Mouse (Mus musculus): ENCODE results near the gene Thrb. TPM values are rescaled to one million over a fixed set of nuclear protein-coding genes. Genes with fewer than 3 reads are reported as not detected.

The Thrb gene
- polyA plus RNA-seq, 1 experiment from 2014 or later, result 0.38 TPM

DNA sequence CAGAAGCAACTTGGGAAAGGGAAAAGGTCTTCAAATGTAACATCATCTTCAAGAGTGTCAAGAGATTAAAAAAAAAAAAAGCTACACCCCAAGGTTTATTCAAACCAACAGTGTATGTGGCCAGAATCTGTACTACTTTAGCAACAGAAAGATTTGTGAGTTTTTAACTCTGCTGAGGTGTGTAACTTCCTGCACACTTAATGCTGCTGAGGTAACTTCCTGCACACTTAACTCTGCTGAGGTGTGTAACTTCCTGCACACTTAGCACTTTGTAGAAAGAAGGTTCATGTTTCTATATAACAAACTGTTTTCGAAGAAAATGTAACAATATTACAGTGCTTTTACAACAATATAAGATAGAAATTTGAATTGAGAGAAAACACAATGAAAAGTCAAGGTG, 343.6 kb downstream of the Thrb start:
- Histone ChIP-seq H3K36me3 (no peaks in the 10 kb centered on the region), H3K4me1 (no peaks in the 10 kb centered on the region), H3K9me3 (replicated peaks) (no peaks in the 10 kb centered on the region), H3K27me3 (ENCODE audit: low read depth, poor library complexity, severe bottlenecking) (no peaks in the 10 kb centered on the region), H3K27ac (no peak overlapping the region), H3K4me3 (no peak overlapping the region)
- 86% methylated on average over 1 of the region's 1 CpGs for WGBS
- DNase-seq (ENCODE audit: low spot score), result no peak

DNA sequence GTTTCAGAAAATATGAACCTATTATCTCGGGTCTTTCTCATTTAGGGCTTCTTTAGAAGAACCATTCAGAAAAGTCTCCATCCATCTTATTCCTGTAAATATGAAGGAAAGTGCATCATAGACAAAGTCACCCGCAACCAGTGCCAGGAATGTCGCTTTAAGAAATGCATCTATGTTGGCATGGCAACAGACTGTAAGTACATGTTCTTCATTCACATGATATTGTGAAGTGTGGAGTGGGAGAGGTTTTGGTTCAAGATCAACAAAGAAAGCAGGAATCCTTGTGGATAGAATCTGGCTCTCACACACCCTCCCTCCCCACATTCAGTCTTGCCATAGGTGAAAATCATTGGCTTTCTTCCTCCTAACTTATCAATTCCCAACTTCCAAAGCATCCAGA, 348.5 kb downstream of the Thrb start:
- WGBS, result 89% methylated on average over 3 of the region's 3 CpGs
- no peaks in the 10 kb centered on the region for H3K4me1 ChIP-seq
- no peak for DNase-seq (ENCODE audit: low spot score)
- H3K27me3 ChIP-seq (ENCODE audit: low read depth, poor library complexity, severe bottlenecking), result no peaks in the 10 kb centered on the region
- H3K9me3 ChIP-seq (replicated peaks), result no peaks in the 10 kb centered on the region
- no peak overlapping the region for H3K27ac ChIP-seq
- H3K4me3 ChIP-seq, result no peak overlapping the region
- H3K36me3 ChIP-seq, result no peaks in the 10 kb centered on the region

DNA sequence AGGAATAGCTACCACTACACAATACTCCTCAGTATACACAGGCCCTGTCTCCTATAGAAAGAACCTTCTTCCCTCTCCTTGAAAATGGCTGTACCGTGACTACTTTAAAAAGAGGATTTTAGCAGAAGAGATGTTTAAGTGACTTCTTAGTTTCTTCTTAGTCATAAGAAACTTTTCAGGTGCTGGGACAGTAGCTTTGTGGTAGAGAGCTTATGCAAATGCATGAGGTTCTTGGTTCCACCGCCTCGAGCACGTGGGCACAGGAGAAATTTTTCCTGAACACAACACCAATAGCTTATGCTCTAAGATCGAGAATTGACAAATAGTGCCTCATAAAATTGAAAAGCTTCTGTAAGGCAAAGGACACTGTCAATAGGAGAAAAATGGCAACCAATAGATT, 356.5 kb downstream of the Thrb start:
- Histone ChIP-seq H3K4me1 (no peaks in the 10 kb centered on the region), H3K9me3 (replicated peaks) (no peaks in the 10 kb centered on the region), H3K27me3 (ENCODE audit: low read depth, poor library complexity, severe bottlenecking) (no peaks in the 10 kb centered on the region), H3K27ac (no peak overlapping the region), H3K4me3 (no peak overlapping the region), H3K36me3 (no peaks in the 10 kb centered on the region)
- WGBS, result 89% methylated on average over 5 of the region's 5 CpGs
- no peak for DNase-seq (ENCODE audit: low spot score)

DNA sequence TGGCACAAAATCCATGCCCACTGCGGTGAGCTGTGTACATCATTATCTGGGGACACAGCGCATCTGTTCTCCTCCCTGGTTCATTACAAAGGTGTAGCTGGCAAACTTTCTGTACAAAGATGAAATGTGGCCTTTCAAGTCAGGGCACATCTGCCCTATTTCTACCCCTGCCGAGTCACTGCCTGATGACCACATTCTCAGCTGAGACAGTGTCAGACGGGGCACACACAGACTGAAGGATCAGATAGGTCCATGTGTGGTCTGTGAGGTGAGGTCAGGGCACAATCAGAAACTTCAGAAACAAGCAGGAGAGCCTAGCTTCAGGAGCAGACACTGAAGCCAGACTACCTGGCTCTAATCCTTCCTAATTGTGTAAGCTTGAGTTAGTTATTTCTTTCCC, 360.1 kb downstream of the Thrb start:
- WGBS, result 86% methylated on average over 4 of the region's 4 CpGs
- no peak overlapping the region for H3K4me3 ChIP-seq
- H3K9me3 ChIP-seq (replicated peaks), result no peaks in the 10 kb centered on the region
- no peaks in the 10 kb centered on the region for H3K36me3 ChIP-seq
- no peak for DNase-seq (ENCODE audit: low spot score)
- no peaks in the 10 kb centered on the region for H3K4me1 ChIP-seq
- no peaks in the 10 kb centered on the region for H3K27me3 ChIP-seq (ENCODE audit: low read depth, poor library complexity, severe bottlenecking)
- no peak overlapping the region for H3K27ac ChIP-seq

- 95% methylated on average over 3 of the region's 3 CpGs for WGBS
- H3K9me3 ChIP-seq (replicated peaks), result no peaks in the 10 kb centered on the region
- no peak overlapping the region for H3K27ac ChIP-seq
- no peak for DNase-seq (ENCODE audit: low spot score)
- H3K36me3 ChIP-seq, result no peaks in the 10 kb centered on the region
- H3K4me1 ChIP-seq, result no peaks in the 10 kb centered on the region
- H3K4me3 ChIP-seq, result no peak overlapping the region
- no peaks in the 10 kb centered on the region for H3K27me3 ChIP-seq (ENCODE audit: low read depth, poor library complexity, severe bottlenecking)
These were observed 360.6 kb downstream of the Thrb start for GRCm38 (mm10) chr14:18020636-18021035.

GRCm38 (mm10) chr14:18021726-18022125, 361.7 kb downstream of the Thrb start:
- Histone ChIP-seq H3K9me3 (replicated peaks) (no peaks in the 10 kb centered on the region), H3K27me3 (ENCODE audit: low read depth, poor library complexity, severe bottlenecking) (no peaks in the 10 kb centered on the region), H3K27ac (no peak overlapping the region), H3K36me3 (no peaks in the 10 kb centered on the region), H3K4me1 (no peaks in the 10 kb centered on the region), H3K4me3 (no peak overlapping the region)
- WGBS, result 84% methylated on average over 2 of the region's 2 CpGs
- DNase-seq (ENCODE audit: low spot score), result no peak

GRCm38 (mm10) chr14:18022351-18022750, 362.3 kb downstream of the Thrb start:
- no peaks in the 10 kb centered on the region for H3K4me1 ChIP-seq
- no peaks in the 10 kb centered on the region for H3K36me3 ChIP-seq
- no peaks in the 10 kb centered on the region for H3K9me3 ChIP-seq (replicated peaks)
- no peak overlapping the region for H3K27ac ChIP-seq
- H3K4me3 ChIP-seq, result no peak overlapping the region
- no peaks in the 10 kb centered on the region for H3K27me3 ChIP-seq (ENCODE audit: low read depth, poor library complexity, severe bottlenecking)
- DNase-seq (ENCODE audit: low spot score), result no peak

GRCm38 (mm10) chr14:18027867-18028266, 367.8 kb downstream of the Thrb start:
- H3K27me3 ChIP-seq (ENCODE audit: low read depth, poor library complexity, severe bottlenecking), result no peaks in the 10 kb centered on the region
- no peak for DNase-seq (ENCODE audit: low spot score)
- no peaks in the 10 kb centered on the region for H3K36me3 ChIP-seq
- no peak overlapping the region for H3K27ac ChIP-seq
- no peak overlapping the region for H3K4me3 ChIP-seq
- 89% methylated on average over 1 of the region's 1 CpGs for WGBS
- no peaks in the 10 kb centered on the region for H3K9me3 ChIP-seq (replicated peaks)
- H3K4me1 ChIP-seq, result no peaks in the 10 kb centered on the region

GRCm38 (mm10) chr14:18029181-18029932, 369.3 kb downstream of the Thrb start:
- no peak for DNase-seq (ENCODE audit: low spot score)
- H3K4me1 ChIP-seq, result no peaks in the 10 kb centered on the region
- H3K4me3 ChIP-seq, result no peak overlapping the region
- H3K36me3 ChIP-seq, result no peaks in the 10 kb centered on the region
- no peaks in the 10 kb centered on the region for H3K27me3 ChIP-seq (ENCODE audit: low read depth, poor library complexity, severe bottlenecking)
- H3K9me3 ChIP-seq (replicated peaks), result no peaks in the 10 kb centered on the region
- no peak overlapping the region for H3K27ac ChIP-seq
- 57% methylated on average over 2 of the region's 2 CpGs for WGBS

- H3K27me3 ChIP-seq (ENCODE audit: low read depth, poor library complexity, severe bottlenecking), result no peaks in the 10 kb centered on the region
- DNase-seq (ENCODE audit: low spot score), result no peak
- no peaks in the 10 kb centered on the region for H3K4me1 ChIP-seq
- H3K36me3 ChIP-seq, result no peaks in the 10 kb centered on the region
- H3K4me3 ChIP-seq, result no peak overlapping the region
- H3K9me3 ChIP-seq (replicated peaks), result no peaks in the 10 kb centered on the region
- 89% methylated on average over 3 of the region's 3 CpGs for WGBS
- H3K27ac ChIP-seq, result no peak overlapping the region
These were observed 371.9 kb downstream of the Thrb start for GRCm38 (mm10) chr14:18031941-18032340.

DNA sequence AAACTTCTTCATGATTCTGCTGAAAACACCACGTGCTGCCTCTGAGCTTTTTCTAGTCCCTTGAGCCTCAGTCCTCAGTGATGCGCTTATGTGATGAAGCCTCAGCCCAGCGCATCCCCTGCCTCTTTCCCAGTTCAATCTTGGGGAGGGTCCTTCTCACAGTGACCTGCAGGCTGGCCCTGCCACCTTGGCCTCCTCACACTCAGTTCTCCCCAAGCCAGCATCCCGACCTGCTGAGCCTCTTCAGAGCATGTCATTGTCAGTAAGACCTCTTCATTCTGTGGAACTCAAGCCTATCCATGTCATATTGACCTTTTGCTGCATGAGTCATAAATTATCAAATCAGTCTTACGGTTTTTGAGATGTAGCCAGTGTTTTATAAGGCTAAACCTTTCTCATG, 376.5 kb downstream of the Thrb start:
- WGBS, result 86% methylated on average over 5 of the region's 5 CpGs
- H3K4me1 ChIP-seq, result no peaks in the 10 kb centered on the region
- no peak for DNase-seq (ENCODE audit: low spot score)
- no peaks in the 10 kb centered on the region for H3K27me3 ChIP-seq (ENCODE audit: low read depth, poor library complexity, severe bottlenecking)
- H3K36me3 ChIP-seq, result no peaks in the 10 kb centered on the region
- H3K27ac ChIP-seq, result no peak overlapping the region
- H3K9me3 ChIP-seq (replicated peaks), result no peaks in the 10 kb centered on the region
- no peak overlapping the region for H3K4me3 ChIP-seq

DNA sequence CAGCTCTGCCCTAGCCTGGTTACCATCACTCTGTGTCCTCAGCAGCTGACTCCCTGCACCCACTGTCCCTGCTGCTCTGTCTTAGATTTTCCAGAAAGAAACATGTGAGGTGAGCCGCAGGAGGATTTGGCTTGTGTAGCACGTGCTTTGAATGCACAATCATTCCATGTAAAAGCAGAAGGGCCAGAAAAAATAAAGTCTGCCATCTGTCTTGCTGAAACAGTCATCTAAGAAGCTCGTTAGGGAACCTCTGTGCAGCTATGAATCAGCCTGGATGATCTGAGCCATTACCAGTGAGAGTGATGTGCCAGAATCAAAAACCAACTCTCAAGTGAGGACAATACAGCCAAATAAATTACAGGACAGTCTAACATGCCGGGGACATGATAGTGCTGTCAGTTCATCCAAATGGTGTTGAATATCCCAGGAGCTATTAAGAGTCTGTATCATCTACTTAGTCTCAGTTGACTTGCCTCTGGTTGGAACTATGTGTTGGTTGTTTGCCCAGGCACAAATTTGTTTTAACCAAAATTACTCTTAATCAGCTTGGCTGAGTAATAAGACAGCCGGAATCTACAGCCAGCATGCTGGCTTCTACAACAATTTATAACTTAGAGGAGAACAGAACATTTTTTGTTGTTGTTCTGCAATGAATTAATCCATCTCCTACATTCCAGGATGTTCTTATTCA, 402.2 kb downstream of the Thrb start:
- Histone ChIP-seq H3K27me3 (ENCODE audit: low read depth, poor library complexity, severe bottlenecking) (no peaks in the 10 kb centered on the region), H3K9me3 (replicated peaks) (no peaks in the 10 kb centered on the region), H3K4me1 (no peaks in the 10 kb centered on the region), H3K4me3 (no peak overlapping the region), H3K27ac (no peak overlapping the region), H3K36me3 (no peaks in the 10 kb centered on the region)
- WGBS, result 78% methylated on average over 5 of the region's 5 CpGs
- DNase-seq (ENCODE audit: low spot score), result no peak

Data from limb, embryonic 10.5 days (tissue).